Mouse (Mus musculus) kidney, postnatal 10 days (tissue): ENCODE measurements around the gene Sdhc.

Source experiments
- DNase-seq: peaks from one replicate; pipeline ENCODE4 v3.0.0; 2021; ENCODE audit warnings: mixed read lengths

Sdhc gene

DNA sequence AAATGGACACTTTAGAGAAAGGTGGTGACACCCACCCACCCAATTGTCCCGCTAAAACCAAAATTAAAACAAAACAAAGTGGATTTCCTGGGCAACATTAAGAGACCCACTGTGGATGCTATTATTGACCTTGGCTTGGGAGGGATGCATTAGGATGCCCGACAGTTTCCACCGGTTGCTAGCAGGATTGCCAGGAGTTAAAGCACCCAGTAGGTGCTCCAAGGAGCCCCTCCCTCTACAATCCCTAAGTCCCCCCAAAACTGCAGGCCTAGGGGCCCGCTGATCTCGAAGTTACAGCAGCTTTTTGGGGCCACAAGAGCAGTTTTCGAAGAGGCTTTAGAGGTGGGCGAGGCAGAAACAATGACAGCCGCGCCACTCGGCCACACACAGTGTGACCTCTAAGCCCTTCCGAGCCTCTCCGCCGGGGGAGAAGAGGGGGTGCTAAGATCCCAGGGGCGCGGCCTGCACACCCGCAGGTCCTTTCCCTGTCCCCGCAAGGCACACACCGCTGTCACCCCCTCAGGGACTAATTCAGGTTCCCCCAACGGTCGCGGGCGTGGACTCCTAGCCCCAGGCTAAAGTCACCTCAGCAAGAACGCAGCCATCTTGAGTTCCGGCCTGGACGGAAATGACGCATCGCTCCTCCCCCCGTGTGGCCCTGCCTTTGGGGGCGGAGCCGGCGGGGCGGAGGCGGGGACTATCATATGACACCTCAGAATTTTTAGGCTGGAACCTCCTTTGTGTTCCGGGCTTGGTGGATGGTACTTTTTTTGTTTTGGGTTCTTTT, at the start of gene Sdhc, which contains the start of gene Mpz:
Gene Sdhc, minus strand, starts transcription at position 630 of the 787 bp plus-strand sequence.
Gene Mpz, plus strand, starts transcription at position 738 of the 787 bp plus-strand sequence.
- peak; percentile 97 for DNase-seq

DNA sequence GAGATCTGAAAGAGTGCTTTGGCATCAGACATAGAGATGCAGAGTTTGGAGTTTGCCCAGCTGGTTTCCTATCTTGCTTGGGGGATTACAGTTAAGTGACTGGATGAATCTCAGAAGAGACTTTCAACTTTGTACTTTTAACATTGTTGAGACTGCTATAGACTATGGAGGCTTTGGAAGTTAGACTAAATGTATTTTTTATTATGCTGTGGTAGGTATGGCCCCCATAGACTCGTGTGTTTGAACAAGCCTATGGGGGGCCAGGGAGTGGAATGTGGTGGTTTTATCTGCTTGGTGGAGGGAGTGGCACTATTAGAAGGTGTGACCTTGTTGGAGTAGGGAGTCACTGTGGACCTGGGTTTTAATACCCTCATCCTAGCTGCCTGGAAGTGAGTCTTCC, 49.1 kb upstream of the Sdhc start:
- no peak for DNase-seq

DNA sequence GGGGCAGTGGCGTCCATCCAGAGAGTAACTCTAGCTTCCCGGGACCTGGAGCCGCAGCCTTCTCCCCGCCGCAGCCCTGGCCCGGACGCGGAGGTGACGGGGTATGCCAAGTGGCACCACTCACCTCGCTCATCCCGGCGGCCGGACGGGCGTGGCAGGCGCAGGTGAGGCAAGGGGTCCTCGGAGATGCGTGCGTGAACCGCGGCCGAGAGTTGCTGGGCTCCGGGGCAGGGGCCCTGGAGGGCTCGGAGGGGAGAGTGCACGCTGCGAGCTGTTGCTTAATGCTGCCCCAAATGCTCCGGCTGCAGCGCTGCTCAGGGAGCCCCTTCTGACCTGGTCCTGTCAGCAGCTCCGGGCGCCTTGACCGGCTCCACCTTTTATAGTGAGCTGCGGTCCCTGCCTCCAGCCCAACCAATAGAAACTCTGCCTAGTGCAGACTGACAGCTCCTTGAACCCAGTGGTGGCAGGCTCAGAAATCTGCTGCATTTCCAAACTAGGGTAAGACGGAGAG, 45.5 kb upstream of the Sdhc start, which contains the start of gene Pcp4l1:
Gene Pcp4l1, minus strand, starts transcription at position 382 of the 511 bp plus-strand sequence.
- DNase-seq = peak; percentile 68

DNA sequence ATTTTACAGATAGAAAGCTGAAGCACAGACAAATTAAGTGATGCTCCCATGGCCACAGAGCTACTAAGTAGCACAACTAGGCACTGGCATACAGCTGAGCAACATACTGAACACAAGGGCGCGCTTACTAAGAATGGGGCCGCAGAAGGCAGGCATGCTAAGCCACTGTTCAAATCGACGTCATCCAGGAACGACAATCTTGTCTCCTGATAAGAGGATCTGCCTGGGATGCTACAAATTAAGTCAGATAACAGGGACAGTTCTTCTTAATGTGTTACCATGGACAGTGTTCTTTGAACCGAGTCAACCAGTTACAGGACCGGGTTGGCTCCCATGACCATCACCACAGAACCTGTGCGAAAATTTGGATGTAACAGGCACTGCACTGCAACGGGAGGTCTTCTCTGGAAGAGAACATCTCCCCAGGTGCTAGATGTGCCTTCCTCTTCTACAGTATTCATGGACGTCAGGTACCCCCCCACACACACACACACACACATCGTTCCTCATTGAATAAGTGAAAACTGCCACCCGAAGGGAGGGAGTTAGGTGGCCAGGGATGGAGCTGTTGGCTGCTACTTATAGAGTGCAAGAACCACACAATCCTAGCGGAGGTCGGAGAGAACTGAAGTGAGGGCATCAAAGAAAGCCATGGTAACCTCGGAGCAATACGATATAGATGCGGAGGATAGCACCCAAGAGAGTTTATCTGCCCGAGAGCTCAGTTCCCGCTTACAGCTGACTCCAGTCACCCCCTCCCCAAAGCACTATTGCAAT, 44.8 kb upstream of the Sdhc start:
- no peak for DNase-seq

DNA sequence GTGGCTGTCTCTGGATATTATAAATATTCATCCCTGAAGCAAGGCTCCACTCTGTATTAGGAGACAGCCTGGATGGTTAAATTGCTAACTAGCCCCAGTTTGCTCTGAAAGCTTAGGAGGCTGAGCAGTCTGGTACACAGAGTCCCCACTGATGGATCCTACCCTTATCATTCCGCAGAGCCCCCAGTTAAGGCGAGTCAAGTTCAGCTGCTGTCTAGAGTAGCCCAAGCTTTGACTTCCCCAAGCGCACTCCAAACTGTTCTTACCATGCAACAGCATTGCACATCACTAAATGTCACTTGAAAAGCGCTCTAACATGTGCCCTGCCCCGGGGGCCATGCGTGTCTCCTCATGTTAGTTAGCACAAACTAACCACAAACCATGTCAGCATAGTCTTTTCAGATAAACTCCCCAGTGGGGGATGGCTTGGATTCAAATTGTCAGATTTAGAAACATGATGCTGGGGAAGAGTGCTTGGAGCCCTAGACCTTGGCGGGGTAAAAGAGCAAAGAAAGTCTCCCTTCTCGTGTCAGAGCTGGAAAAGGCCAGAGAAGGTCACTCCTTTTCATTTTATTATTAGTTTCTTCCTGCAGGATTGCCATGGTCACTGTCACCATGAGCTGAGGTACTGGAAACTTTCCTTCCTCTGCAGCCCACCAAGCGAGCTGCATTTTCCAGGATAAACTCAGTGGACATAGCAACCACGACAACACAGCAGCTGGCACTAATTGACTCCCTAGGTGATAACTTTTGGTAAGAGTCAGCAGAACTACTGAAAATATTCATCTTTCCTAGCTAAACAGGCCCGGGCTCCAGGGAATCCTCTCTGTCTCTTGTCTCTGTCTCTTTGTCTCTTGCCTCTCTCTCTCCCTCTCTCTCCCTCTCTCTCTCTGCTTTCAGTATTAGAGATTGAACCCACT, 43.8 kb upstream of the Sdhc start:
- DNase-seq = no peak

DNA sequence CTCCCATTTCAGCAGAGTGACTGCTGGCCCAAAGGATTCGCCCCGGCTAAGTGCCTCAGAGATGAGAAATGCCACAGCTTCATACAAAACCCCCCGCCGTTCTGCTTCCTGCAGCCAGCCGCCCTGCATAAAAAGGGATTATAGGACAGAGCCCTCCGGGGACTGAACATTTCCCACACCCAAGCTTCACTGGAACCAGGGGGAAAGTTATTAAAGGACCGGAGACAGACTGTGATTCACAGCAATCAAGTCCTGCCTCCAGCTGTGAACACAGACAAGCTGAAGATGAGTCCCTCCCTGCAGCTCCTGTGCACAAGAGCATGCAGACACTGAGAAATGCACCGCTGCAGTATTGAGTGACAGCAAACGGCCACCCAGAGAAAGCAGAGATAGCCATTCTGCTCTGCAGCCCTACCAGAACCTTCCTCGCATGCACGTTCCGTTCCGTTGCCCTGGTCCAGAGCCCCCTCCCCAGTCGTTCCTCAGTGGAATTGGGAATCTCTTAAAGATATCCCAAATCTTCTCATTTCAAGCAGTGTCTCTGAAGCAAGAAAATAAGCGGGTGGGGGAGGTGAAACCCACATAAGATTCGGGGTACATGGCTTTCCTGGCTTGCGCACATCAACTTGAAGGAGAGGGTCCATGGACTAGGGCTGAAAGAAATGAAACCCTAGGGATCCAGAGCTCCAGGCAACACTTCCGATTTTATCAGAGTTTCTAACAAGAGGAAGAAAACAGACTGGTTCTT, 42.9 kb upstream of the Sdhc start:
- DNase-seq = peak; percentile 25

DNA sequence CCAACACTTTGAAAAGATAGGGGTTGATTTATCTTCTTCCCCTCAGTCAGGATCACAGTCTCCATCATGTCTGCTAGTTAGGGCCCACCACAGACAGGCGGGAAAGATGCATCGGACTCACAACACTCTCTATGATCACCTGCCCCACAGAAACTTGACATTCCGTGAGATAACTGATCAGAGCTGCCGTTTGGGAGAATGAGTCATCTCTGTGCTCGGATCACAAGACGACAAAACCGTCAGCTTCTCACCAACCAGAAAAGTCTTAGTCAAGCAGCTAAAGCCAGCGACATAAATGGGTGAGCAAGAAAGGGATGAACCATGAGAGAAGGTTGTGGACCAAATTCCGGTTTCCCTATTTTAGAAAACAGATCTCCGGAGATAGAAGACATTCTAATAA, 41.9 kb upstream of the Sdhc start:
- no peak for DNase-seq

DNA sequence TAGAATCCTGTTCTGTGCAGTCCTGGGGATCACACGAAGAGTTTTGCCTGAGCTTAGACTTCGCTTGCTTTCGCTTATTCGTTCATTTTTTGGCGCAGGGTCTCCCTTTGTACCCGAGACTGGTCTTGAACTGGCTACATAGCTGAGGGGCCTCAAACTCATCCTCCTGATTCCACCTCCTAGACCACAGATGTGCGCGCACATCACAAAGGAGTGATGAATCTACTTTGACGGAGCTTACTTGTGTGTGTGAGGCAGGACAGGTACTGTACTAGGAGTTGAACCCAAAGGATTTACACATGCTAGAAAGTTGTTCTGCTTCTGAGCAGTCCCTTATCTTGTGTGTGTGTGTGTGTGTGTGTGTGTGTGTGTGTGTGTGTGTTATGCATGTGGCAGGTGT, 40.4 kb upstream of the Sdhc start:
- DNase-seq = no peak

DNA sequence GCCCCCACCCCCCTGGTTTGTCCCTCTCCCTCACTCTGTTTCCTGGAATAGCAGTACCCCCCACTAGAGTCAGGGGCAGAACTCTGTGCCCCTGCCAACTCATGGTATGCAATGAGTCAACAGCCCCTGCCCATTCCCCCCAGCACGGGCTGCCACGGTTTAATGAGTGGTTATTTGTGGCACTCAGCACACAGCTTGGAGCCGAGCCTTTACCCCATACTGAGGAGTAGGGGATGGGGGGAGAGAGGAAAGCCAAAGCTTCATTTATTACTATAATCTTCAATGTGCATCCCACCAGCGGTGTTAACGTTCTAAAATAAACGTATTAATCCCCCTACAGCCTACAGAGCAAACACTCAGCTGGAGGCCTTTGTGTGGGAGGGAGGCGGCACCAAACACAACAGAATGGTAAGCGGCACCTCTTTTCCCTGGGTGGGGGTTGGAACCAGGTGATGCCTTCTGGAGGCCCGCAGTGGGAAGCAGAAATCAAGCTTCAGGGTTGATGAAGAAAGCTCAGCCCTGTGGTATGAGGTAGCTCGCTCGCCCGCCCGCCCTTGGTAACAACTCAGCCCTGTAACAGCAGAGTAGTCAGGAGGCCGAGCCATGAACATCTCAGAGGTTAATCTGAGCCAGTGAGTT, 39.2 kb upstream of the Sdhc start:
- no peak for DNase-seq

DNA sequence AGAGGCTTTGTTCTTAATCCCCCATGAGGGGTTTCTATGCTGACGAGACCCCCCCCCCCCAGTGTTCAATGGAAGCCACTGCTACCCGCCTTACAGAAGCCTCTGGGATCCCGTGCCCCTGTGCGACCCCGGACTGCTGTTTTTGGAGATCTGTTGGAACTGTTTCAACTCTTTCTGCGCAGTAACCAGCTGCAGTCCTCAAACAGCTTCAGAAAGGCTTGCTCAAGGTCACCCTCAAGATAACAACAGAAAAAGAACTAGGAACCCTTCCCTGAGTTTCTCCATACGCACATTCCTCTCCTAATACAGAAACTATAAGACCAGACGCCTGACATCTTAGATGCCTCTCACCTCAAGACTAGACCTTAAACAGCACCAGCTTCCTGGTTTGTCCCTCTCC, 38.6 kb upstream of the Sdhc start:
- peak; percentile 59 for DNase-seq

DNA sequence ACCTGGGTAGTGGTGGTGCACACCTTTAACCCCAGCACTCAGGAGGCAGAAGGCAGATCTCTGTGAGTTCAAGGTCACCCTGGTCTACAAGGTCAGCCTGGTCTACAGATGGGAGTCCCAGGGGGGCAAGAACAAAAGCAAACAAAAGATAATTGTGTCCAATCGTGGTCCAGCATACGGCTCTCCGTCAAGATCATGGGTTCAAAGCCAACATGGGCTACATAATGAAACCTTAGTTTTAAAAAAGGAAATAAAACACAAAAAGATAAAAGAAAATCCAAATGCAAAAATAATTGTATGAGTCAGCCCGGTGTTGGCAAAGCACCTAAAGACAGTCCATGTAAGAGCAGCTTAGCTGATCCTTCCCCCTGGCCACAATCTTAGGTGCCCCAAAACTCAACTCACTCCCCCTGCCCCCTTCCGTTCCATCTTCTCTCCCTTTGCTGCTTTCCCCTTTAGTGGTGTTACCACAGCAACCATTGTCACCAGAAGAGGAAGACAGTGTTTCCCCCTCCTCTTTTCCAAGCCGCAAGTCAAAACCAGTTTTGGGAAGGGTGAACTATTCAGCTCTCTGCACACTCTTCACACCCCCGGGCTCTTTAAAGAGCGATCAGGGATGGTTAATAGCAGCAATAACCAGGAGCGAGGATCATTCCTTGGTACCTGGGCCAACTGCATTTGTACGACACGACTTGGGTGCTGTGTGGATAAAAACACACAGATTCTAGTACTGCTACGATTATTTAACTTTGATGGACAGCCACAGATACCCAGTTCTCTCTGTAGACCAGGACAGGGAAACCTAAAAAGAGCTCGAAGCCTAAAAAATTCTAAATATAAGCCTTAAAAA, 37.7 kb upstream of the Sdhc start:
- DNase-seq = no peak

DNA sequence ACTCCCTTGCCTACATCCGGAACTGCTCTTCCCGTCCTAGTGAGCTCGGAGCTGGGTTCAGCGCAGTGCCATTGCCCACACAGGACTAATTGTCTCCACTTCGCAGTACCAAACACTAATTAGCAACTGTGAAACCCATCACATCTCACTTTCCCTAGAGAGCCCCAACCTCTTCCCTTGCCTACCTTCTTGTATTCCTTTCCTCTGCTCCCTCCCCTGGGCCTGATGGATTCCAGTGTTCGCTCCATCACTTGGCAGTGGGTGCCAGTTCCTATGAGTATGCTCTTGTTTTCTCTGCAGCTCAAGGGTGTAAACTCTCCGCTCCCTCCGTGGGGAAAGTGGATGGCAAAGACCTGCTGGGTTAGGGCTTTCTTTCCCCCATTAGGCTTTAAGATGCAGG, 35.3 kb upstream of the Sdhc start:
- no peak for DNase-seq

DNA sequence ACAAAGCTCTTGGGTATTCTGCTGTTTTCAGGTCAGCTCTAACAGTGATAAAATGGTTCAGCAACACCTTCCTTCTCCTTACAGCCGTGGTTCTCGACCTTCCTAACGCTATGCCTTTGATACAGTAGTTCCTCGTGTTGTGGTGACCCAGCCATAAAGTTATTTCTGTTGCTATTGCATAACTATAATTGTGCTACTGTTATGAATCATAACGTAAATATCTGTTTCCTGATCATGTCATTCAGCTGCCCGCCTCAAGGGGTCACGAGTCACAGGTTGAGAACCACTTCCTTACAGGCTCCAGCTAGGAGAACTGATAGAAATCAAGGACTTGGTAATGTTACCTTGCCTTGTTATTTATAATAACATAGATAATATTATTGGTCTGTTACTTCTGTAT, 33.9 kb upstream of the Sdhc start:
- DNase-seq = peak; percentile 43

DNA sequence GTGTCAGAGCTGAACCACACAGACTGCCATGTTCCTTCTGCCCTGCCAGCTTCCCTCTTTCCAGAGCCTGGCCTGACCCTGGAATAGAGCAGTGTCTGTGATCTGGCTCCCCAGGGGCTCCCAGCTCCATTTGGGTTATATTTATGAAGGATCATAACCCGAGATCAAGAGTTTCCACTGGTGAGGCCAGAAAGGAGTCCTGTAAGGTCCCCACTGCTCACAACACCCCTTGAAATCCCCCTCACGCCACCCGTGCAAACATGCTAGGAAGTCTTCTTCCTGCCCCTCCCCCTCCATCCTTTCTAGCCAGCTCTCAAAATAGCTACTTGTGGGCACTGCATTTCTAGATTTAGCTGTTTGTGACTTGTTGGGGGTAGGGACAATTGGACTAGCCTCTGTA, 33.2 kb upstream of the Sdhc start:
- peak; percentile 57 for DNase-seq

DNA sequence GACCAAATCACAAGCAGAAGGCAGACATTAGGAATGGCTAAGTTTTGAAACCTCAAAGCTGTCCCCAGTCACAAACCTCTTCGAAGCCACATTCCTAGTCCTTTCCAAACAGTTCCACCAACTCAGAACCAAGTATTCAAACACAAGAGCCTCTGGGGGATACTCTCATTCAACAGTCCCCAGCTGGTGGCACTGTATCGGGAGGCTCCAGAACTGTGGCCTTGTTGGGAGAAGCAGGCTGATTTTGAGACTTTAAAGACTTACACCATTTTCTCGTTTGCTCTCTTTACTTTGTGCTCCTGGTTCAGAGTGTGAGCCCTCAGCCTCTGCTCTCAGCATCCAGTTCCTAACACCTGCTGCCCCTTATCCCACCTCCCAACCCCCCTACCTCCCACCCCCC, 32.6 kb upstream of the Sdhc start:
- DNase-seq = no peak

DNA sequence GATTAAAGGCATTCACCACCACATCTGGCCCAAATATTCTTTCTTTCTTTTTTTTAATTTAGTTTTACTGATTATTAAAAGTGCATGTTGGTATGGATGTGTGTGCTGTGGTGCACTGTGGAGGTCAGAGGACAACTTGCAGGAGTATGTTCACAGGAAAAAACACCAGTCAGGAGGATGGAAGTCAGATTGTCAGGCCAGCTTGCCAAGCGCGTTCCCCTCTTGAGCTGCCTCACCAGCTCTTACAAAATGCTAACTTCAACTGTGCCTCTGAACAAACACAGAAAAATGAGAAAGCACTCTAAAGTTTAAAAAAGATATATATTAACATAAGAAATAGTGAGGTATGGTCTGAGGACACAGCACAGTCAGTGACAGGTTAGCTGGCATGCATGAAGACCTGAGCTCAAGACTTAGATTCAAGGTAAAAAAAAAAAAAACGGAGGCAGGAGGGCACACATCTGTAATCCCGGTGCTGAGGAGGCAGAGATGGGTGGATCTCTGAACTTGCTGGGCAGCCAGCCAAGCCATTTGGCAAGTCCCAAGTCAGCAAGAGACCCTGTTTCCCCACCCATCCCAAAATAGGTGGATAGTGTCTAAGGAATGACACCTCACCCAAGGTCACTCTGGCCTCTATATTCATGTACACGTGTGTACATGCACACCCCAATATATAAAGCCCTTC, 29.2 kb upstream of the Sdhc start:
- DNase-seq = peak; percentile 35

DNA sequence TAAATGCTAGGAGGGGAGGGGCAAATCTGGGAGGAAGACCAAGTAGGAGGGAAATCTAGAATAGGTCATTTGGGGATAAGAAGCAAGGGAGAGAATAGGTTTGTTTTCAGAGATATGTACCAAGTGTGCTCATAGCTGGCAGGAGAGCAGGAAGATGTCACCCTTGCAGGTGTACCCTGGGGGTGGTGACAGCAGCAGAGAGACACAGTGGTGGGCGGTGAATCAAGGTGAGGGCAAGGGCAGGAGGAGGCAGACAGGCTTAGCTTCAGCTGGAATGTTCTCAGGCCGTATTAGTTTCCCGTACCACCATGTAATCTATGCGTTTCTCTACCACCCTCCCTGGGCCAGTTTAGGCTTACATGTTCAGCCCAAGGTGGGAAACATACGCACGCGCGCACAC, 22.4 kb upstream of the Sdhc start:
- DNase-seq = no peak

DNA sequence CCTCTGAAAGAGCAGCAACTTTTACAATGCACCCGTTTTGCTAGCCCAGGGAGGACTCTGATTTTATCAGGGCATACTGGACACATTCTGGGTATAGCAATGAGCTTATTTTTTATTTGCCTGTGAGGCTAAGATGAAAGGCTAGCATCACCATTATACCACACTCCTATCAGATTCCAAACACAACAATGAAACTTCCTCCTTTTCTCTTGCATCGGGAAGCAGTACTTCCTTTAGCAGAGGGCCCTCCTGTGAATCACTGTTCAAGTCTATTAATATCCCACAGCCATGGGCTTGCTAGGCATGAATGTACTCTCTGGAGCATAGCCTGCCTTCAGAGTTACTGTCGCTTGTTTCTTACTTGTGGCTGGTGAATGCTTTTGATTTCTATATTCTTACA, 20.7 kb upstream of the Sdhc start:
- DNase-seq = no peak

DNA sequence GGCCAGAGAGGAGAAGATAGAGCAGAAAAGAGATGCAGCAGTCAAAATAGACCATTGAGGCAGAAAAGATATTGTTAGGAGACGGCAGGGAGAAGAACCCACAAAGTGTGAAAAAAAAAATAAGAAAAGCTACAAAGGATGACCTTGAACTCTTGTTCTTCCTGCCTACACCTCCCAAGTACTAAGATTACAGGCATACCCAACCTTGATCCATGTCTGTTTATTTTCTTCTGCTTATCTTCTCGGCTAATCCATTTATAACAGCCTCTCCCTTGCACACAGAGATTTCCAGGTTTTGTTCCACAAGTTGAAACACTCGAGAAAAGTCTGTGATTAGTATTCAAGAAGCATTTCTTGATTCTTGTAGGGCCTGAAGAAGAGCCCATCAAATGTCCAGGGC, 19.5 kb upstream of the Sdhc start:
- DNase-seq = no peak

DNA sequence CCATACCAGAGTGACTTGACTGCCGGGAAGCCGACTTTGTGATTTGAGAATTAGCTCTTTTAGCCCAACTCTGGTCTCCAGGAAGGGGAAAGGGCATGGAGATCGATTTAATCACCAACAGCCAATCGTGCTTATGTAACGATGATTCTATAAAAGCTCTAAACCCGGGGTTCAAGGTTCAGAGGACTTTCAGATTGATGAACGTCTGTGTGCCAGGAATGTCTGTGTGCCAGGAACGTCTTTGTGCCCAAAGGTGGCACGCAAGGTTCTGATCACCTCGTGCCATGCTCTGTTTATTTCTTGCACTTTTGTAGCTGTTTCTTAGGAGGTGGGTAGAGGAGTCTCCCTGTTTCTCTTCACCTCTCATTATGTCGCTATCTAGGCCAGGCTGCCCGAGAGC, 18.5 kb upstream of the Sdhc start:
- no peak for DNase-seq
